Mouse (Mus musculus): Measurements from ENCODE around the gene Spsb4.

Spsb4 gene

GRCm38 (mm10) chr9:96977287-96978145, 41.1 kb downstream of the Spsb4 start:
- DNase-seq = no peak

- DNase-seq = no peak
These were observed 45.6 kb downstream of the Spsb4 start for GRCm38 (mm10) chr9:96973091-96973490.

- DNase-seq = no peak
These were observed 46.8 kb downstream of the Spsb4 start for GRCm38 (mm10) chr9:96971625-96972404.

- no peak for DNase-seq
These were observed 51.1 kb downstream of the Spsb4 start for GRCm38 (mm10) chr9:96967516-96967915.

- DNase-seq = no peak
These were observed 52.2 kb downstream of the Spsb4 start for GRCm38 (mm10) chr9:96966465-96966864.

GRCm38 (mm10) chr9:96963443-96964215, 55.0 kb downstream of the Spsb4 start:
- no peak for DNase-seq

GRCm38 (mm10) chr9:96962714-96963113, 55.9 kb downstream of the Spsb4 start:
- no peak for DNase-seq

GRCm38 (mm10) chr9:96961986-96962701, 56.5 kb downstream of the Spsb4 start:
- DNase-seq = no peak

GRCm38 (mm10) chr9:96961006-96961405, 57.6 kb downstream of the Spsb4 start:
- DNase-seq = peak; percentile 78

GRCm38 (mm10) chr9:96960241-96960640, 58.4 kb downstream of the Spsb4 start:
- peak; percentile 70 for DNase-seq

GRCm38 (mm10) chr9:96959469-96959868, 59.2 kb downstream of the Spsb4 start:
- peak; percentile 15 for DNase-seq

- DNase-seq = no peak
These were observed 60.5 kb downstream of the Spsb4 start for GRCm38 (mm10) chr9:96958009-96958615.

GRCm38 (mm10) chr9:96957298-96957865, 61.3 kb downstream of the Spsb4 start:
- no peak for DNase-seq

- DNase-seq = no peak
These were observed 61.9 kb downstream of the Spsb4 start for GRCm38 (mm10) chr9:96956646-96957297.

GRCm38 (mm10) chr9:96954063-96954809, 64.4 kb downstream of the Spsb4 start:
- peak; percentile 27 for DNase-seq

- peak; percentile 61 for DNase-seq
These were observed 65.2 kb downstream of the Spsb4 start for GRCm38 (mm10) chr9:96953443-96953842.

- DNase-seq = peak; percentile 34
These were observed 66.2 kb downstream of the Spsb4 start for GRCm38 (mm10) chr9:96952310-96952975.

- DNase-seq = peak; percentile 46
These were observed 69.1 kb downstream of the Spsb4 start for GRCm38 (mm10) chr9:96949551-96949950.

- DNase-seq = peak; percentile 66
These were observed 70.1 kb downstream of the Spsb4 start for GRCm38 (mm10) chr9:96948546-96948945.

- no peak for DNase-seq
These were observed 71.5 kb downstream of the Spsb4 start for GRCm38 (mm10) chr9:96947171-96947570.
